8 mouse cellular contexts compared by ENCODE assay signal in genomic region chr13:54608666-54609065, GRCm38 (mm10). TPM values are rescaled to one million over a fixed set of nuclear protein-coding genes. Genes with fewer than 3 reads are reported as not detected.
A peak's percentile ranks its signal among the peaks of the same experiment; 100 is the strongest.
DNase-seq lines count a peak whose midpoint lies in the region; ATAC-seq and TF ChIP-seq lines count a peak whose summit lies in the region.

No protein-coding gene starts in this region.

- no peak overlapping the region for H3K9ac ChIP-seq in intestine, embryonic 15.5 days

- intact Hi-C loops in left cerebral cortex, postnatal 4 days (cut with DNase I): no loop called here

- H3K36me3 ChIP-seq in intestine, embryonic 15.5 days: no peaks in the 10 kb centered on the region

- ATAC-seq in intestine, embryonic 15.5 days: no peak

- 35% methylated on average over 8 of the region's 8 CpGs for WGBS in intestine, embryonic 15.5 days

- peaks cover 10% of the 10 kb centered on the region; the same call in 1 of the 2 replicates for H3K4me1 ChIP-seq in intestine, embryonic 15.5 days (replicated peaks)

- no peaks in the 10 kb centered on the region for H3K9me3 ChIP-seq in intestine, embryonic 15.5 days

- peak; percentile 46 for DNase-seq in left cerebral cortex, postnatal 4 days
- no peak for DNase-seq in left cerebral cortex, adult 8-10 months (ENCODE audit: low spot score in 2 of 2)
- peak; percentile 45 for DNase-seq in brain, embryonic 14.5 days (ENCODE audit: low read depth)
- peak; percentile 35 for DNase-seq in gastrocnemius, postnatal 10 days
- peak; percentile 81 for DNase-seq in retina, postnatal 1 day
- DNase-seq in embryo, embryonic 9.5 days (ENCODE audit: extremely low spot score): no peak
- no peak for DNase-seq in B cell, adult 2 months

- no peak overlapping the region for H3K4me3 ChIP-seq in intestine, embryonic 15.5 days (replicated peaks)

- TF ChIP-seq POLR2A in brain, embryonic 14.5 days (IDR thresholded peaks at IDR 0.05; ENCODE audit: borderline replicate concordance, extremely low read depth, insufficient read depth, insufficient read length, poor library complexity, severe bottlenecking): no peak

- no peak for TF ChIP-seq CTCF in brain, embryonic 14.5 days (IDR thresholded peaks at IDR 0.05; ENCODE audit: borderline replicate concordance, extremely low read depth, insufficient read depth, insufficient read length)

- no peaks in the 10 kb centered on the region for H3K27me3 ChIP-seq in intestine, embryonic 15.5 days (replicated peaks)

- H3K27ac ChIP-seq in intestine, embryonic 15.5 days: 0 out of 2 replicates have a peak overlapping the region, but pooled peaks have one; percentile 46

- peak overlapping the region; percentile 17; the same call in 1 of the 2 replicates for H3K4me2 ChIP-seq in intestine, embryonic 15.5 days (replicated peaks)

RNA-seq across cellular contexts. Expression of gene Cltb, which starts 2.5 kb away (rescaled TPM):
- 100 to 1,000 TPM; 256 to 262 TPM for total RNA-seq in left cerebral cortex, postnatal 4 days (2021)
- 100 to 1,000 TPM; 271 to 315 (median 292) TPM for total RNA-seq in left cerebral cortex, adult 8-10 months (2022)
- 76.1 and 109 TPM in 2 replicates for polyA plus RNA-seq in brain, embryonic 14.5 days (2012; rRNA removed)
- 10 to 100 TPM; 82.3 to 88.0 TPM for total RNA-seq in gastrocnemius, postnatal 10 days (2021)
- 76.9 and 78.6 TPM in 2 replicates for polyA plus RNA-seq in intestine, embryonic 15.5 days (2015; fragmentation: Nextera tagmentation; extraction: Ambion mirVana)

RNA-seq across cellular contexts. Expression of gene Faf2, which starts 12.9 kb away (rescaled TPM):
- total RNA-seq in left cerebral cortex, postnatal 4 days (2021): 10 to 100 TPM; 54.1 to 56.9 TPM
- total RNA-seq in left cerebral cortex, adult 8-10 months (2022): 10 to 100 TPM; 47.2 to 60.3 (median 55.7) TPM
- 36.9 and 47.0 TPM in 2 replicates for polyA plus RNA-seq in brain, embryonic 14.5 days (2012; rRNA removed)
- 10 to 100 TPM; 21.7 to 27.3 TPM for total RNA-seq in gastrocnemius, postnatal 10 days (2021)
- polyA plus RNA-seq in intestine, embryonic 15.5 days (2015; fragmentation: Nextera tagmentation; extraction: Ambion mirVana): 67.5 and 68.5 TPM in 2 replicates

RNA-seq across cellular contexts. Expression of gene Higd2a, which starts 18.7 kb away (rescaled TPM):
- 100 to 1,000 TPM; 118 to 126 TPM for total RNA-seq in left cerebral cortex, postnatal 4 days (2021)
- total RNA-seq in left cerebral cortex, adult 8-10 months (2022): 100 to 1,000 TPM; 134 to 142 (median 140) TPM
- polyA plus RNA-seq in brain, embryonic 14.5 days (2012; rRNA removed): 140 and 169 TPM in 2 replicates
- total RNA-seq in gastrocnemius, postnatal 10 days (2021): 100 to 1,000 TPM; 117 to 126 TPM
- polyA plus RNA-seq in intestine, embryonic 15.5 days (2015; fragmentation: Nextera tagmentation; extraction: Ambion mirVana): 233 and 239 TPM in 2 replicates

RNA-seq across cellular contexts. Expression of gene Nop16, which starts 18.8 kb away (rescaled TPM):
- total RNA-seq in left cerebral cortex, postnatal 4 days (2021): 10 to 100 TPM; 30.8 to 36.3 TPM
- total RNA-seq in left cerebral cortex, adult 8-10 months (2022): 10 to 100 TPM; 17.2 to 23.0 (median 20.3) TPM
- polyA plus RNA-seq in brain, embryonic 14.5 days (2012; rRNA removed): 29.8 and 30.8 TPM in 2 replicates
- total RNA-seq in gastrocnemius, postnatal 10 days (2021): 10 to 100 TPM; 17.7 to 19.6 TPM
- polyA plus RNA-seq in intestine, embryonic 15.5 days (2015; fragmentation: Nextera tagmentation; extraction: Ambion mirVana): 86.1 and 93.9 TPM in 2 replicates

RNA-seq across cellular contexts. Expression of gene Arl10, which starts 33.9 kb away (rescaled TPM):
- 10 to 100 TPM; 73.5 to 75.1 TPM for total RNA-seq in left cerebral cortex, postnatal 4 days (2021)
- 10 to 100 TPM; 21.7 to 37.2 (median 27.8) TPM for total RNA-seq in left cerebral cortex, adult 8-10 months (2022)
- 86.2 and 95.5 TPM in 2 replicates for polyA plus RNA-seq in brain, embryonic 14.5 days (2012; rRNA removed)
- 1 to 10 TPM; 6.0 to 7.8 TPM for total RNA-seq in gastrocnemius, postnatal 10 days (2021)
- 21.7 and 25.2 TPM in 2 replicates for polyA plus RNA-seq in intestine, embryonic 15.5 days (2015; fragmentation: Nextera tagmentation; extraction: Ambion mirVana)

Comparison
In these comparisons a context has a peak if more than half of its experiments do, and no peak if none do; other contexts are left out.
1. DNase-seq: peak in left cerebral cortex, postnatal 4 days (single experiment), brain, embryonic 14.5 days (single experiment), gastrocnemius, postnatal 10 days (single experiment) and retina, postnatal 1 day (single experiment); none in left cerebral cortex, adult 8-10 months (0 of 2), embryo, embryonic 9.5 days (single experiment) and B cell, adult 2 months (0 of 2).